In genomic region chr4:11878638-11879037, GRCm38 (mm10) we compare ENCODE assay signal across 23 mouse cellular contexts.
DNase-seq lines count a peak whose midpoint lies in the region; ATAC-seq and TF ChIP-seq lines count a peak whose summit lies in the region.
"Had no signal": no experiment of that assay in that cellular context is flagged by ENCODE, and none has a peak within 500 bp of the region (broad histone marks: within the 10 kb centered on the region; RNA-seq: fewer than 3 reads in every experiment).

No protein-coding gene starts in this region.

- no peak for ATAC-seq in heart, embryonic 13.5 days (ENCODE audit: extremely low read depth, insufficient number of reproducible peaks, low FRiP score, low TSS enrichment)
- no peak for ATAC-seq in liver, postnatal 0 days
- ATAC-seq: forebrain, embryonic 14.5 days; inflammation-experienced regulatory T-cells, adult 6 months; intestine, postnatal 0 days had no signal

- 62% methylated on average over 6 of the region's 6 CpGs for WGBS in heart, embryonic 13.5 days
- 31% methylated on average over 6 of the region's 6 CpGs for WGBS in liver, adult 2 months
- 57% methylated on average over 6 of the region's 6 CpGs for WGBS in liver, postnatal 0 days (ENCODE audit: insufficient replicate concordance)

- peak; percentile 25 for DNase-seq in heart, adult 11 months
- DNase-seq in heart, adult 18-20 months: no peak
- DNase-seq in heart, postnatal 36 days: no peak
- peak; percentile 61 for DNase-seq in liver, adult 2 months (ENCODE audit: extremely low read depth, low read depth, low spot score)
- DNase-seq in liver, postnatal 0 days: no peak
- no peak for DNase-seq in cerebellum, postnatal 14 days
- DNase-seq in adrenal gland, adult 8-10 months: no peak
- DNase-seq: adrenal gland, adult 2 months; adrenal gland, postnatal 36 days; cerebellum, adult 2 months; cerebellum, postnatal 10 days; embryo, embryonic 11 days; gastrocnemius, postnatal 36 days; heart, adult 2 months; kidney, adult 8-10 months had no signal

- H3K27me3 ChIP-seq in heart, embryonic 13.5 days (replicated peaks): no peaks in the 10 kb centered on the region
- 0 out of 2 replicates have a peak, but pooled peaks cover 4% of the 10 kb centered on the region for H3K27me3 ChIP-seq in liver, adult 2 months (ENCODE audit: control insufficient read depth, insufficient read depth, low read length)
- H3K27me3 ChIP-seq in liver, postnatal 0 days (ENCODE audit: insufficient read depth, low read length): no peaks in the 10 kb centered on the region
- H3K27me3 ChIP-seq: embryonic facial prominence, embryonic 15.5 days; hindbrain, embryonic 15.5 days had no signal

- no peak overlapping the region for H3K9ac ChIP-seq in heart, embryonic 13.5 days
- no peak overlapping the region for H3K9ac ChIP-seq in liver, adult 2 months (ENCODE audit: low read depth, low read length)
- H3K9ac ChIP-seq in liver, postnatal 0 days (replicated peaks): no peak overlapping the region
- H3K9ac ChIP-seq: embryonic facial prominence, embryonic 15.5 days; hindbrain, embryonic 15.5 days had no signal

- no peak overlapping the region for H3K4me2 ChIP-seq in heart, embryonic 13.5 days
- H3K4me2 ChIP-seq in liver, postnatal 0 days (ENCODE audit: low read depth, low read length): no peak overlapping the region
- H3K4me2 ChIP-seq: embryonic facial prominence, embryonic 15.5 days; hindbrain, embryonic 15.5 days had no signal

- no peaks in the 10 kb centered on the region for H3K79me2 ChIP-seq in liver, adult 2 months (ENCODE audit: control insufficient read depth, insufficient read depth, low read length)

- peaks cover 62% of the 10 kb centered on the region for H3K4me1 ChIP-seq in heart, embryonic 13.5 days
- peaks cover 2% of the 10 kb centered on the region for H3K4me1 ChIP-seq in liver, adult 2 months (ENCODE audit: control insufficient read depth, insufficient read depth, low read length)
- peaks cover 13% of the 10 kb centered on the region for H3K4me1 ChIP-seq in liver, postnatal 0 days (ENCODE audit: insufficient read depth)
- H3K4me1 ChIP-seq: embryonic facial prominence, embryonic 15.5 days; forebrain, embryonic 10.5 days; hindbrain, embryonic 15.5 days had no signal

- peak overlapping the region; percentile 75 for H3K27ac ChIP-seq in heart, embryonic 13.5 days (replicated peaks)
- H3K27ac ChIP-seq in liver, adult 2 months (replicated peaks; ENCODE audit: insufficient read depth, low read depth, low read length): no peak overlapping the region
- H3K27ac ChIP-seq in liver, postnatal 0 days (ENCODE audit: low read depth): no peak overlapping the region
- H3K27ac ChIP-seq: embryonic facial prominence, embryonic 15.5 days; forebrain, embryonic 10.5 days; heart, adult 2 months; hindbrain, embryonic 15.5 days had no signal

- intact Hi-C loops in heart, postnatal 36 days (cut with DNase I): no loop called here

- H3K9me3 ChIP-seq in heart, embryonic 13.5 days: no peaks in the 10 kb centered on the region
- H3K9me3 ChIP-seq in liver, postnatal 0 days (ENCODE audit: low read length): no peaks in the 10 kb centered on the region
- H3K9me3 ChIP-seq: embryonic facial prominence, embryonic 15.5 days; forebrain, embryonic 10.5 days; hindbrain, embryonic 15.5 days had no signal

- no peak for TF ChIP-seq EP300 in liver, postnatal 0 days (IDR thresholded peaks at IDR 0.05; ENCODE audit: low read depth)

- TF ChIP-seq POLR2A in liver, adult 2 months (IDR thresholded peaks at IDR 0.05; ENCODE audit: extremely low read depth, insufficient read depth, low read length): no peak

- H3K4me3 ChIP-seq in heart, embryonic 13.5 days: no peak overlapping the region
- no peak overlapping the region for H3K4me3 ChIP-seq in liver, adult 2 months (ENCODE audit: insufficient read depth, low read depth, low read length)
- no peak overlapping the region for H3K4me3 ChIP-seq in liver, postnatal 0 days (ENCODE audit: low read depth, low read length)
- H3K4me3 ChIP-seq: embryonic facial prominence, embryonic 15.5 days; erythroblast, embryonic 14.5 days; forebrain, embryonic 10.5 days; heart, adult 2 months; hindbrain, embryonic 15.5 days had no signal

- no peak for TF ChIP-seq CTCF in liver, adult 2 months (IDR thresholded peaks at IDR 0.05; ENCODE audit: low read depth, low read length)
- no peak for TF ChIP-seq CTCF in liver, postnatal 0 days (IDR thresholded peaks at IDR 0.05; ENCODE audit: low read depth)

- H3K36me3 ChIP-seq in heart, embryonic 13.5 days: no peaks in the 10 kb centered on the region
- H3K36me3 ChIP-seq in liver, adult 2 months (ENCODE audit: control insufficient read depth, insufficient read depth, low read length): no peaks in the 10 kb centered on the region
- no peaks in the 10 kb centered on the region for H3K36me3 ChIP-seq in liver, postnatal 0 days (replicated peaks; ENCODE audit: insufficient read depth, low read length)
- H3K36me3 ChIP-seq: embryonic facial prominence, embryonic 15.5 days; forebrain, embryonic 10.5 days; hindbrain, embryonic 15.5 days had no signal

Comparison
In these comparisons a context has a peak if more than half of its experiments do, and no peak if none do; other contexts are left out.
1. DNase-seq: peak in heart, adult 11 months (single experiment) and liver, adult 2 months (single experiment); none in heart, adult 18-20 months (0 of 2), heart, postnatal 36 days (0 of 2), liver, postnatal 0 days (single experiment), cerebellum, postnatal 14 days (0 of 2) and adrenal gland, adult 8-10 months (single experiment).